Mouse (Mus musculus) left cerebral cortex, adult 11 months (tissue): ENCODE measurements around the gene Plin4.

Experiments used
- DNase-seq: peaks from one replicate; pipeline ENCODE4 v3.0.0; 2022; ENCODE audit warnings: low spot score

Gene Plin4

GRCm38 (mm10) chr17:56057381-56058120 is 52.1 kb downstream of the Plin4 start:
- DNase-seq: no peak

DNA sequence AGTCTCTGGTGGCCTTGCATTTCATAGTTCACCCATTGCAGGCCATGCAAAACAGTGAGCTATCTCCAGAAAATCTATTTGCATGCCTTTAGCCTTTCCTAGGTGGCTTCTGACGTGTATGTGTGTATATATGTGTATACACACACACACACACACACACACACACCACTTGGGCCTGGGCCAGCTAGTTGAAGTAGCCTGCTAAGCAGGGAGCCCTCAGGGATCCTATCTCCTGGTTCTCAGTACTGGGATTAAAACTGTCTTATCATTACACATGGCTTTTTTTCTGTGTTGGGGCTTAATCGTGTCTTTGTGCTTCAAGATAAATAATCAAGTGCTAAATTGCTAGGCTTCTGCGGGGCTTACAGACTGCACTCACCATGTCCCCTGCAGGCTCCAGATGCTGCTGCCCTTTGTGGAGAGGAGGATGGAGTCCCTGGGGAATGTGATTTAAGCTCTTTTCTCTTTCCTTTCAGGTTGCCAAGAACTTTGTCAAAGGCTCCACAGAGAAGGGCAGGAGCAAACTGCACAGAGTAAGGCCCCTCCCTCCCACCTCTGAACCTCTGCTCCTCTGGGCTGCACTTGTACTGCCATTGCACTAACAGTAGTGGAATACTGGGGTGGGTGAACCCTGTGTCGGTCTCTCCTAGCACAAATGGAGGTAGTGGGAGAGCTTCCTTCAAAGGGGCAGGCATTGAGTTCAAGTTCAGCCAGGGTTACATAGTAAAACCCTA is 53.5 kb downstream of the Plin4 start:
- no peak for DNase-seq

GRCm38 (mm10) chr17:56054938-56055337 is 54.7 kb downstream of the Plin4 start:
- no peak for DNase-seq

GRCm38 (mm10) chr17:56051369-56051768 is 58.2 kb downstream of the Plin4 start:
- DNase-seq: no peak
